Mouse (Mus musculus) erythroblast, embryonic 14.5 days (primary cell): ENCODE results near the gene Olfr766-ps1.

Experiments
- GATA1 ChIP-seq: IDR thresholded peaks from 2 replicates; pipeline ENCODE4 v1.6.1; 2012; ENCODE audit warnings: low read length, inconsistent platforms, mixed read lengths
- TAL1 ChIP-seq: IDR thresholded peaks from 3 replicates; pipeline ENCODE4 v1.6.1; 2012; ENCODE audit warnings: low read length, inconsistent platforms, mixed read lengths

- TF ChIP-seq GATA1, result no peak
- no peak for TF ChIP-seq TAL1
Observed at GRCm38 (mm10) chr10:129026018-129026662, 42.6 kb downstream of the Olfr766-ps1 start.
